Mouse (Mus musculus) heart, adult 2 months (tissue): ENCODE results near the gene Slc2a13.

Experiments used
- CTCF ChIP-seq: fragments of 200-600 bp; IDR thresholded peaks from 2 replicates; pipeline ENCODE4 v1.8.1; 2022; ENCODE audit warnings: antibody characterized with exemption, mild to moderate bottlenecking, moderate library complexity
- EP300 ChIP-seq: fragments of 200-500 bp; IDR thresholded peaks from 2 replicates; pipeline ENCODE4 v1.6.1; 2011; ENCODE audit warnings: low read depth, low read length, control low read depth; ENCODE audit not compliant: insufficient read depth

- no peak for TF ChIP-seq CTCF
- no peak for TF ChIP-seq EP300
Observed at GRCm38 (mm10) chr15:91443449-91443848, 129.6 kb downstream of the Slc2a13 start.
